ENCODE assay signal across 14 mouse cellular contexts in the genomic region with DNA sequence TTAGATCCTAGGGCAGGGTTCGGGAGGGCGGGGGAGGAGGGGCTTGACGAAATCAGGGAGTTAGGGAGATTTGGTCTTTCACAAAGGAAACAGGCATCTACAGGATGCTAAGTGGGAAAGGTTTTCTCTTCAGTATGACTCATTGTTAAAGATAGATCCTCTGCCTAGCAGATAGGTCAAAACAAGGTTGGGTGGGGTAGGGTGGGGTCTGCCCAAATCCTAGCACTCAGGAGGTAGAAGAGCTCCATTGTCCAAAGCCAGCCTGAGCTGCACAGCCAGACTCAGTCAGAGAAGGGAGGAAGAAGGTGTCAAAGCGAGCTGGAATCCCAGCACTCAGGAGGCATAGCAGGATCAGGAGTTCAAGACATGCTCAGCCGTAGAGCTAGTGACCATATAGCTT. TPM values are rescaled to one million over a fixed set of nuclear protein-coding genes. Genes with fewer than 3 reads are reported as not detected.
A peak's percentile ranks its signal among the peaks of the same experiment; 100 is the strongest.
DNase-seq lines count a peak whose midpoint lies in the region; ATAC-seq and TF ChIP-seq lines count a peak whose summit lies in the region.
"Had no signal": no experiment of that assay in that cellular context is flagged by ENCODE, and none has a peak within 500 bp of the region (broad histone marks: within the 10 kb centered on the region; RNA-seq: fewer than 3 reads in every experiment).

No protein-coding gene starts in this region.

- H3K4me1 ChIP-seq in brown adipose tissue, adult 24 weeks (ENCODE audit: control insufficient read depth, insufficient read depth, insufficient read length, low read length) = peaks cover 40% of the 10 kb centered on the region
- H3K4me1 ChIP-seq in liver, postnatal 0 days (ENCODE audit: insufficient read depth) = peaks cover 48% of the 10 kb centered on the region

- TF ChIP-seq CTCF in layer of hippocampus, adult 2 months (conservative IDR thresholded peaks at IDR 0.05) = no peak
- no peak for TF ChIP-seq CTCF in liver, postnatal 0 days (IDR thresholded peaks at IDR 0.05; ENCODE audit: low read depth)

- H3K27ac ChIP-seq in layer of hippocampus, adult 2 months = peak overlapping the region; percentile 87; the same call in 1 of the 2 replicates
- peak overlapping the region; percentile 97 for H3K27ac ChIP-seq in brown adipose tissue, adult 24 weeks (replicated peaks; ENCODE audit: low read depth, low read length)
- 0 out of 2 replicates have a peak overlapping the region, but pooled peaks have one; percentile 81 for H3K27ac ChIP-seq in liver, postnatal 0 days (ENCODE audit: low read depth)
- H3K27ac ChIP-seq: hindbrain, postnatal 0 days; midbrain, embryonic 13.5 days had no signal

- no peaks in the 10 kb centered on the region for H3K9me3 ChIP-seq in liver, postnatal 0 days (ENCODE audit: low read length)
- H3K9me3 ChIP-seq: forebrain, embryonic 10.5 days; midbrain, embryonic 13.5 days had no signal

- WGBS in liver, postnatal 0 days (ENCODE audit: insufficient replicate concordance) = 68% methylated on average over 5 of the region's 5 CpGs

- DNase-seq in layer of hippocampus, adult 2 months (ENCODE audit: low spot score in 2 of 2) = no peak
- no peak for DNase-seq in layer of hippocampus, postnatal 36 days
- peak; percentile 85 for DNase-seq in ES-CJ7 (ENCODE audit: low read depth, low spot score)
- DNase-seq in liver, postnatal 0 days = no peak
- no peak for DNase-seq in adrenal gland, adult 8-10 months
- DNase-seq: cerebellum, adult 2 months had no signal

- TF ChIP-seq EP300 in liver, postnatal 0 days (IDR thresholded peaks at IDR 0.05; ENCODE audit: low read depth) = no peak

- no peak overlapping the region for H3K9ac ChIP-seq in liver, postnatal 0 days (replicated peaks)

- no peaks in the 10 kb centered on the region for H3K27me3 ChIP-seq in liver, postnatal 0 days (ENCODE audit: insufficient read depth, low read length)

- H3K4me3 ChIP-seq in layer of hippocampus, adult 2 months = no peak overlapping the region
- no peak overlapping the region for H3K4me3 ChIP-seq in brown adipose tissue, adult 24 weeks (ENCODE audit: insufficient read depth, low read depth, low read length)
- no peak overlapping the region for H3K4me3 ChIP-seq in liver, postnatal 0 days (ENCODE audit: low read depth, low read length)

- H3K4me2 ChIP-seq in liver, postnatal 0 days (ENCODE audit: low read depth, low read length) = no peak overlapping the region

- no peaks in the 10 kb centered on the region for H3K36me3 ChIP-seq in liver, postnatal 0 days (replicated peaks; ENCODE audit: insufficient read depth, low read length)
- H3K36me3 ChIP-seq: midbrain, embryonic 13.5 days had no signal

- ATAC-seq in liver, postnatal 0 days = no peak
- no peak for ATAC-seq in megakaryocyte-erythroid progenitor cell, adult 5-6 weeks (replicated peaks; ENCODE audit: low FRiP score, low TSS enrichment, poor library complexity, severe bottlenecking)
- ATAC-seq: hindbrain, postnatal 0 days; midbrain, embryonic 13.5 days had no signal

RNA-seq across cellular contexts. Expression of a gene that starts 0.9 kb away (rescaled TPM):
- 10 to 100 TPM; 16.4 to 21.5 TPM for total RNA-seq in layer of hippocampus, adult 2 months (2021)
- 10 to 100 TPM; 21.3 to 25.1 TPM for total RNA-seq in layer of hippocampus, postnatal 36 days (2021)
- polyA plus RNA-seq in brown adipose tissue, adult 24 weeks (2012; ENCODE audit: insufficient read depth, insufficient read length, missing spikeins) = 24.8 and 28.6 TPM in 2 replicates
- 24.8 and 25.4 TPM in 2 replicates for polyA plus RNA-seq in liver, postnatal 0 days (2015; fragmentation: Nextera tagmentation; extraction: Ambion mirVana)
- 1.3 and 5.4 TPM in 2 replicates for total RNA-seq in megakaryocyte-erythroid progenitor cell, adult 5-6 weeks (2014; fragmentation: Nextera tagmentation)
- 1.8 and 2.9 TPM in 2 replicates for total RNA-seq in megakaryocyte-erythroid progenitor cell, adult 5-6 weeks (2017)
- total RNA-seq in adrenal gland, adult 8-10 months (2022) = 10 to 100 TPM; 31.2 to 44.5 (median 39.4) TPM

RNA-seq across cellular contexts. Expression of a gene that starts 3.2 kb away (rescaled TPM):
- 10 to 100 TPM; 27.0 to 27.9 TPM for total RNA-seq in layer of hippocampus, adult 2 months (2021)
- 10 to 100 TPM; 27.4 to 30.0 TPM for total RNA-seq in layer of hippocampus, postnatal 36 days (2021)
- polyA plus RNA-seq in brown adipose tissue, adult 24 weeks (2012; ENCODE audit: insufficient read depth, insufficient read length, missing spikeins) = 18.7 and 19.7 TPM in 2 replicates
- polyA plus RNA-seq in liver, postnatal 0 days (2015; fragmentation: Nextera tagmentation; extraction: Ambion mirVana) = 6.5 and 8.5 TPM in 2 replicates
- total RNA-seq in megakaryocyte-erythroid progenitor cell, adult 5-6 weeks (2014; fragmentation: Nextera tagmentation) = 22.5 and 23.7 TPM in 2 replicates
- total RNA-seq in megakaryocyte-erythroid progenitor cell, adult 5-6 weeks (2017) = 21.4 and 27.4 TPM in 2 replicates
- total RNA-seq in adrenal gland, adult 8-10 months (2022) = 10 to 100 TPM; 45.5 to 52.4 (median 47.4) TPM

RNA-seq across cellular contexts. Expression of a gene that starts 33.0 kb away (rescaled TPM):
- total RNA-seq in layer of hippocampus, adult 2 months (2021) = 100 to 1,000 TPM; 198 to 200 TPM
- total RNA-seq in layer of hippocampus, postnatal 36 days (2021) = 100 to 1,000 TPM; 174 to 194 TPM
- polyA plus RNA-seq in brown adipose tissue, adult 24 weeks (2012; ENCODE audit: insufficient read depth, insufficient read length, missing spikeins) = 156 and 170 TPM in 2 replicates
- polyA plus RNA-seq in liver, postnatal 0 days (2015; fragmentation: Nextera tagmentation; extraction: Ambion mirVana) = 12.3 and 14.1 TPM in 2 replicates
- 26.1 and 28.1 TPM in 2 replicates for total RNA-seq in megakaryocyte-erythroid progenitor cell, adult 5-6 weeks (2014; fragmentation: Nextera tagmentation)
- total RNA-seq in megakaryocyte-erythroid progenitor cell, adult 5-6 weeks (2017) = 22.2 and 32.1 TPM in 2 replicates
- total RNA-seq in adrenal gland, adult 8-10 months (2022) = 100 to 1,000 TPM; 119 to 236 (median 168) TPM

RNA-seq across cellular contexts. Expression of a gene that starts 48.1 kb away (rescaled TPM):
- not detected for total RNA-seq in layer of hippocampus, adult 2 months (2021)
- total RNA-seq in layer of hippocampus, postnatal 36 days (2021) = not detected
- polyA plus RNA-seq in brown adipose tissue, adult 24 weeks (2012; ENCODE audit: insufficient read depth, insufficient read length, missing spikeins) = not detected in 2 replicates
- not detected in 2 replicates for polyA plus RNA-seq in liver, postnatal 0 days (2015; fragmentation: Nextera tagmentation; extraction: Ambion mirVana)
- total RNA-seq in megakaryocyte-erythroid progenitor cell, adult 5-6 weeks (2014; fragmentation: Nextera tagmentation) = not detected in 2 replicates
- not detected in 2 replicates for total RNA-seq in megakaryocyte-erythroid progenitor cell, adult 5-6 weeks (2017)
- under 1 TPM in 1 of 4 experiments, not detected in 3; 0.40 TPM for total RNA-seq in adrenal gland, adult 8-10 months (2022)
- total RNA-seq: hindbrain, postnatal 0 days; left cerebral cortex, postnatal 10 days had no signal
- polyA plus RNA-seq: forebrain, embryonic 10.5 days; large intestine, adult 2 months; midbrain, embryonic 13.5 days; testis, adult 2 months had no signal
